Mouse (Mus musculus): ENCODE data around the gene Samd15. TPM values are rescaled to one million over a fixed set of nuclear protein-coding genes. Genes with fewer than 3 reads are reported as not detected.
"Not testable (repeated sequence)": the region's sequence is repeated elsewhere in the genome, so short reads cannot be mapped to it uniquely, and the experiment has no call there.

The Samd15 gene
- polyA plus RNA-seq, 1 experiment from 2014 or later = 2.6 TPM

GRCm38 (mm10) chr12:87195069-87195468 is 4.5 kb upstream of the Samd15 start:
- Histone ChIP-seq H3K4me1 (ENCODE audit: control insufficient read depth, insufficient read depth, low read length) (peaks cover 13% of the 10 kb centered on the region), H3K4me3 (ENCODE audit: low read depth, low read length) (no peak overlapping the region), H3K27me3 (ENCODE audit: control insufficient read depth, insufficient read depth, low read depth, low read length) (no peaks in the 10 kb centered on the region), H3K9me3 (replicated peaks; ENCODE audit: control insufficient read depth, low read length, poor library complexity, severe bottlenecking) (no peaks in the 10 kb centered on the region), H3K27ac (ENCODE audit: low read length) (no peak overlapping the region), H3K36me3 (ENCODE audit: control insufficient read depth, insufficient read depth, low read length) (no peaks in the 10 kb centered on the region), H3K4me2 (ENCODE audit: low read length) (no peak overlapping the region), H3K9ac (ENCODE audit: low read depth, low read length) (no peak overlapping the region)
- no peak for ATAC-seq
- 95% methylated on average over 1 of the region's 1 CpGs for WGBS

- no peak overlapping the region for H3K9ac ChIP-seq (ENCODE audit: low read depth, low read length)
- peaks cover 13% of the 10 kb centered on the region for H3K4me1 ChIP-seq (ENCODE audit: control insufficient read depth, insufficient read depth, low read length)
- no peak overlapping the region for H3K4me2 ChIP-seq (ENCODE audit: low read length)
- H3K36me3 ChIP-seq (ENCODE audit: control insufficient read depth, insufficient read depth, low read length) = no peaks in the 10 kb centered on the region
- no peak overlapping the region for H3K4me3 ChIP-seq (ENCODE audit: low read depth, low read length)
- H3K27me3 ChIP-seq (ENCODE audit: control insufficient read depth, insufficient read depth, low read depth, low read length) = no peaks in the 10 kb centered on the region
- no peak for ATAC-seq
- no peaks in the 10 kb centered on the region for H3K9me3 ChIP-seq (replicated peaks; ENCODE audit: control insufficient read depth, low read length, poor library complexity, severe bottlenecking)
- H3K27ac ChIP-seq (ENCODE audit: low read length) = no peak overlapping the region
These were observed 3.2 kb upstream of the Samd15 start for GRCm38 (mm10) chr12:87196310-87196709.

GRCm38 (mm10) chr12:87198792-87199191 is 731 bp upstream of the Samd15 start:
- peak overlapping the region; percentile 72 for H3K4me3 ChIP-seq (ENCODE audit: low read depth, low read length)
- H3K27ac ChIP-seq (ENCODE audit: low read length) = no peak overlapping the region
- ATAC-seq = no peak
- WGBS = 43% methylated on average over 6 of the region's 6 CpGs
- no peaks in the 10 kb centered on the region for H3K36me3 ChIP-seq (ENCODE audit: control insufficient read depth, insufficient read depth, low read length)
- peak overlapping the region; percentile 92; the same call in 1 of the 2 replicates for H3K9ac ChIP-seq (ENCODE audit: low read depth, low read length)
- H3K9me3 ChIP-seq (replicated peaks; ENCODE audit: control insufficient read depth, low read length, poor library complexity, severe bottlenecking) = no peaks in the 10 kb centered on the region
- no peaks in the 10 kb centered on the region for H3K27me3 ChIP-seq (ENCODE audit: control insufficient read depth, insufficient read depth, low read depth, low read length)
- peak overlapping the region; percentile 70 for H3K4me2 ChIP-seq (ENCODE audit: low read length)
- peaks cover 13% of the 10 kb centered on the region for H3K4me1 ChIP-seq (ENCODE audit: control insufficient read depth, insufficient read depth, low read length)

- H3K27me3 ChIP-seq (ENCODE audit: control insufficient read depth, insufficient read depth, low read depth, low read length) = no peaks in the 10 kb centered on the region
These were observed 557 bp downstream of the Samd15 start, which contains the start of gene Tmed8 for GRCm38 (mm10) chr12:87199973-87200586. Gene Tmed8 (minus strand): TSS chr12:87200454.

GRCm38 (mm10) chr12:87201694-87202093 is 2.2 kb downstream of the Samd15 start:
- Histone ChIP-seq H3K9ac (ENCODE audit: low read depth, low read length) (no peak overlapping the region), H3K4me1 (ENCODE audit: control insufficient read depth, insufficient read depth, low read length) (peaks cover 13% of the 10 kb centered on the region), H3K36me3 (ENCODE audit: control insufficient read depth, insufficient read depth, low read length) (no peaks in the 10 kb centered on the region), H3K4me2 (ENCODE audit: low read length) (no peak overlapping the region), H3K4me3 (ENCODE audit: low read depth, low read length) (no peak overlapping the region), H3K27me3 (ENCODE audit: control insufficient read depth, insufficient read depth, low read depth, low read length) (no peaks in the 10 kb centered on the region), H3K9me3 (replicated peaks; ENCODE audit: control insufficient read depth, low read length, poor library complexity, severe bottlenecking) (no peaks in the 10 kb centered on the region), H3K27ac (ENCODE audit: low read length) (no peak overlapping the region)
- no peak for ATAC-seq
- WGBS = 77% methylated on average over 5 of the region's 5 CpGs

More at GRCm38 (mm10) chr12:87199973-87200586, 557 bp downstream of the Samd15 start, which contains the start of gene Tmed8:
- H3K4me3 ChIP-seq (ENCODE audit: low read depth, low read length) = peak within 1 kb of the TSS; percentile 72
- WGBS = 1% methylated on average over 48 of the region's 70 CpGs
- ATAC-seq = peak; percentile 97
- peak within 1 kb of the TSS; percentile 92 for H3K9ac ChIP-seq (ENCODE audit: low read depth, low read length)
- peaks cover 13% of the 10 kb centered on the region for H3K4me1 ChIP-seq (ENCODE audit: control insufficient read depth, insufficient read depth, low read length)
- H3K27ac ChIP-seq (ENCODE audit: low read length) = peak within 1 kb of the TSS; percentile 90
- H3K4me2 ChIP-seq (ENCODE audit: low read length) = peak within 1 kb of the TSS; percentile 70
- no peaks in the 10 kb centered on the region for H3K9me3 ChIP-seq (replicated peaks; ENCODE audit: control insufficient read depth, low read length, poor library complexity, severe bottlenecking)
- no peaks in the 10 kb centered on the region for H3K36me3 ChIP-seq (ENCODE audit: control insufficient read depth, insufficient read depth, low read length)

GRCm38 (mm10) chr12:87205789-87206188 is 6.3 kb downstream of the Samd15 start:
- not testable (repeated sequence) for H3K27ac ChIP-seq (ENCODE audit: low read length); H3K27me3 ChIP-seq (ENCODE audit: control insufficient read depth, insufficient read depth, low read depth, low read length); H3K4me3 ChIP-seq (ENCODE audit: low read depth, low read length); H3K36me3 ChIP-seq (ENCODE audit: control insufficient read depth, insufficient read depth, low read length); H3K9me3 ChIP-seq (replicated peaks; ENCODE audit: control insufficient read depth, low read length, poor library complexity, severe bottlenecking); H3K9ac ChIP-seq (ENCODE audit: low read depth, low read length); H3K4me1 ChIP-seq (ENCODE audit: control insufficient read depth, insufficient read depth, low read length); H3K4me2 ChIP-seq (ENCODE audit: low read length); ATAC-seq
- WGBS = 90% methylated on average over 5 of the region's 5 CpGs

- 59% methylated on average over 2 of the region's 2 CpGs for WGBS
- Histone ChIP-seq H3K27ac (ENCODE audit: low read length) (no peak overlapping the region), H3K27me3 (ENCODE audit: control insufficient read depth, insufficient read depth, low read depth, low read length) (no peaks in the 10 kb centered on the region), H3K4me2 (ENCODE audit: low read length) (no peak overlapping the region), H3K4me3 (ENCODE audit: low read depth, low read length) (no peak overlapping the region), H3K9ac (ENCODE audit: low read depth, low read length) (no peak overlapping the region), H3K36me3 (ENCODE audit: control insufficient read depth, insufficient read depth, low read length) (no peaks in the 10 kb centered on the region), H3K4me1 (ENCODE audit: control insufficient read depth, insufficient read depth, low read length) (no peaks in the 10 kb centered on the region), H3K9me3 (replicated peaks; ENCODE audit: control insufficient read depth, low read length, poor library complexity, severe bottlenecking) (no peaks in the 10 kb centered on the region)
- no peak for ATAC-seq
These were observed 13.5 kb downstream of the Samd15 start for GRCm38 (mm10) chr12:87212844-87213606.

GRCm38 (mm10) chr12:87216053-87216452 is 16.5 kb downstream of the Samd15 start:
- no peak for ATAC-seq
- Histone ChIP-seq H3K4me1 (ENCODE audit: control insufficient read depth, insufficient read depth, low read length) (no peaks in the 10 kb centered on the region), H3K36me3 (ENCODE audit: control insufficient read depth, insufficient read depth, low read length) (no peaks in the 10 kb centered on the region), H3K27me3 (ENCODE audit: control insufficient read depth, insufficient read depth, low read depth, low read length) (no peaks in the 10 kb centered on the region), H3K9me3 (replicated peaks; ENCODE audit: control insufficient read depth, low read length, poor library complexity, severe bottlenecking) (no peaks in the 10 kb centered on the region), H3K9ac (ENCODE audit: low read depth, low read length) (no peak overlapping the region), H3K4me2 (ENCODE audit: low read length) (no peak overlapping the region), H3K27ac (ENCODE audit: low read length) (no peak overlapping the region), H3K4me3 (ENCODE audit: low read depth, low read length) (no peak overlapping the region)
- 75% methylated on average over 2 of the region's 2 CpGs for WGBS

- Histone ChIP-seq H3K9ac (ENCODE audit: low read depth, low read length) (no peak overlapping the region), H3K27me3 (ENCODE audit: control insufficient read depth, insufficient read depth, low read depth, low read length) (no peaks in the 10 kb centered on the region), H3K27ac (ENCODE audit: low read length) (no peak overlapping the region), H3K36me3 (ENCODE audit: control insufficient read depth, insufficient read depth, low read length) (no peaks in the 10 kb centered on the region), H3K9me3 (replicated peaks; ENCODE audit: control insufficient read depth, low read length, poor library complexity, severe bottlenecking) (no peaks in the 10 kb centered on the region), H3K4me1 (ENCODE audit: control insufficient read depth, insufficient read depth, low read length) (no peaks in the 10 kb centered on the region), H3K4me3 (ENCODE audit: low read depth, low read length) (no peak overlapping the region), H3K4me2 (ENCODE audit: low read length) (no peak overlapping the region)
- ATAC-seq = no peak
These were observed 18.1 kb downstream of the Samd15 start for GRCm38 (mm10) chr12:87217596-87217995.
